Mouse (Mus musculus): ENCODE measurements around the gene Gdi2. TPM values are rescaled to one million over a fixed set of nuclear protein-coding genes. Genes with fewer than 3 reads are reported as not detected.
"Not testable (repeated sequence)": the region's sequence is repeated elsewhere in the genome, so short reads cannot be mapped to it uniquely, and the experiment has no call there.

Gene Gdi2
- 147 and 156 TPM in 2 replicates for polyA plus RNA-seq (2015; fragmentation: Nextera tagmentation; extraction: Ambion mirVana)

- H3K9me3 ChIP-seq (replicated peaks), result no peaks in the 10 kb centered on the region
- under 1% methylated on average over 38 of the region's 47 CpGs for WGBS (ENCODE audit: insufficient replicate concordance)
- ATAC-seq (ENCODE audit: insufficient read depth), result peak; percentile 96
Observed at GRCm38 (mm10) chr13:3537594-3538222, at the start of gene Gdi2. Gene Gdi2, plus strand, starts transcription at chr13:3538063.

GRCm38 (mm10) chr13:3495526-3495925 is 42.3 kb upstream of the Gdi2 start:
- H3K4me2 ChIP-seq, result no peak overlapping the region
- ATAC-seq (ENCODE audit: insufficient read depth), result no peak
- 76% methylated on average over 4 of the region's 4 CpGs for WGBS (ENCODE audit: insufficient replicate concordance)
- no peaks in the 10 kb centered on the region for H3K4me1 ChIP-seq (replicated peaks)
- H3K4me3 ChIP-seq (replicated peaks), result no peak overlapping the region
- no peak overlapping the region for H3K27ac ChIP-seq (replicated peaks)
- no peaks in the 10 kb centered on the region for H3K9me3 ChIP-seq (replicated peaks)
- H3K27me3 ChIP-seq, result no peaks in the 10 kb centered on the region
- no peak overlapping the region for H3K9ac ChIP-seq
- H3K36me3 ChIP-seq (replicated peaks), result no peaks in the 10 kb centered on the region

More at GRCm38 (mm10) chr13:3537594-3538222, at the start of gene Gdi2:
- no peaks in the 10 kb centered on the region for H3K36me3 ChIP-seq (replicated peaks)
- peak within 1 kb of the TSS; percentile 97 for H3K27ac ChIP-seq (replicated peaks)
- no peaks in the 10 kb centered on the region for H3K27me3 ChIP-seq
- peak within 1 kb of the TSS; percentile 86 for H3K9ac ChIP-seq
- H3K4me2 ChIP-seq, result peak within 1 kb of the TSS; percentile 92
- peaks cover 38% of the 10 kb centered on the region for H3K4me1 ChIP-seq (replicated peaks)
- H3K4me3 ChIP-seq (replicated peaks), result peak within 1 kb of the TSS; percentile 70

- ATAC-seq (ENCODE audit: insufficient read depth); H3K9ac ChIP-seq; H3K4me3 ChIP-seq (replicated peaks); H3K4me2 ChIP-seq; H3K27me3 ChIP-seq; H3K27ac ChIP-seq (replicated peaks); H3K9me3 ChIP-seq (replicated peaks); H3K36me3 ChIP-seq (replicated peaks); H3K4me1 ChIP-seq (replicated peaks): not testable (repeated sequence)
- 75% methylated on average over 6 of the region's 6 CpGs for WGBS (ENCODE audit: insufficient replicate concordance)
Observed at GRCm38 (mm10) chr13:3501014-3501413, 36.8 kb upstream of the Gdi2 start.

GRCm38 (mm10) chr13:3515351-3515750 is 22.5 kb upstream of the Gdi2 start:
- not testable (repeated sequence) for H3K36me3 ChIP-seq (replicated peaks); H3K4me1 ChIP-seq (replicated peaks); H3K27me3 ChIP-seq; ATAC-seq (ENCODE audit: insufficient read depth); H3K9ac ChIP-seq; H3K4me2 ChIP-seq; H3K4me3 ChIP-seq (replicated peaks); H3K27ac ChIP-seq (replicated peaks); H3K9me3 ChIP-seq (replicated peaks)
- WGBS (ENCODE audit: insufficient replicate concordance), result 56% methylated on average over 6 of the region's 6 CpGs

GRCm38 (mm10) chr13:3519357-3519756 is 18.5 kb upstream of the Gdi2 start:
- not testable (repeated sequence) for H3K27ac ChIP-seq (replicated peaks); H3K9me3 ChIP-seq (replicated peaks); ATAC-seq (ENCODE audit: insufficient read depth); H3K4me1 ChIP-seq (replicated peaks); H3K4me2 ChIP-seq; H3K27me3 ChIP-seq; H3K9ac ChIP-seq; H3K4me3 ChIP-seq (replicated peaks); H3K36me3 ChIP-seq (replicated peaks)
- 13% methylated on average over 4 of the region's 4 CpGs for WGBS (ENCODE audit: insufficient replicate concordance)

- H3K4me1 ChIP-seq (replicated peaks); H3K9me3 ChIP-seq (replicated peaks); H3K27ac ChIP-seq (replicated peaks); H3K36me3 ChIP-seq (replicated peaks); ATAC-seq (ENCODE audit: insufficient read depth); H3K27me3 ChIP-seq; H3K4me2 ChIP-seq; H3K9ac ChIP-seq; H3K4me3 ChIP-seq (replicated peaks): not testable (repeated sequence)
- WGBS (ENCODE audit: insufficient replicate concordance), result 7% methylated on average over 1 of the region's 1 CpGs
Observed at GRCm38 (mm10) chr13:3519994-3520393, 17.9 kb upstream of the Gdi2 start.

GRCm38 (mm10) chr13:3523459-3523858 is 14.4 kb upstream of the Gdi2 start:
- ATAC-seq (ENCODE audit: insufficient read depth), result no peak
- H3K27ac ChIP-seq (replicated peaks), result no peak overlapping the region
- 46% methylated on average over 6 of the region's 6 CpGs for WGBS (ENCODE audit: insufficient replicate concordance)

GRCm38 (mm10) chr13:3523946-3524345 is 13.9 kb upstream of the Gdi2 start:
- Histone ChIP-seq H3K4me2 (no peak overlapping the region), H3K4me3 (replicated peaks) (no peak overlapping the region), H3K27me3 (no peaks in the 10 kb centered on the region), H3K9me3 (replicated peaks) (no peaks in the 10 kb centered on the region), H3K9ac (no peak overlapping the region), H3K4me1 (replicated peaks) (no peaks in the 10 kb centered on the region), H3K36me3 (replicated peaks) (no peaks in the 10 kb centered on the region), H3K27ac (replicated peaks) (no peak overlapping the region)
- no peak for ATAC-seq (ENCODE audit: insufficient read depth)
- 61% methylated on average over 1 of the region's 1 CpGs for WGBS (ENCODE audit: insufficient replicate concordance)

More at GRCm38 (mm10) chr13:3523459-3523858, 14.4 kb upstream of the Gdi2 start:
- no peaks in the 10 kb centered on the region for H3K9me3 ChIP-seq (replicated peaks)
- no peaks in the 10 kb centered on the region for H3K27me3 ChIP-seq
- no peak overlapping the region for H3K4me2 ChIP-seq
- H3K4me1 ChIP-seq (replicated peaks), result no peaks in the 10 kb centered on the region
- no peak overlapping the region for H3K9ac ChIP-seq
- H3K36me3 ChIP-seq (replicated peaks), result no peaks in the 10 kb centered on the region
- H3K4me3 ChIP-seq (replicated peaks), result no peak overlapping the region

GRCm38 (mm10) chr13:3525611-3526051 is 12.2 kb upstream of the Gdi2 start:
- no peak for ATAC-seq (ENCODE audit: insufficient read depth)
- no peak overlapping the region for H3K4me3 ChIP-seq (replicated peaks)
- no peaks in the 10 kb centered on the region for H3K9me3 ChIP-seq (replicated peaks)
- H3K36me3 ChIP-seq (replicated peaks), result no peaks in the 10 kb centered on the region
- H3K4me1 ChIP-seq (replicated peaks), result no peaks in the 10 kb centered on the region
- H3K9ac ChIP-seq, result no peak overlapping the region
- whole genome bisulfite sequencing (ENCODE audit: insufficient replicate concordance), result 49% methylated on average over 4 of the region's 4 CpGs
- H3K27ac ChIP-seq (replicated peaks), result no peak overlapping the region; the same call in 1 of the 2 replicates
- H3K27me3 ChIP-seq, result no peaks in the 10 kb centered on the region
- H3K4me2 ChIP-seq, result no peak overlapping the region

- ATAC-seq (ENCODE audit: insufficient read depth), result no peak; the same call in 1 of the 2 replicates
- H3K4me1 ChIP-seq (replicated peaks), result no peaks in the 10 kb centered on the region
- no peaks in the 10 kb centered on the region for H3K9me3 ChIP-seq (replicated peaks)
- H3K4me3 ChIP-seq (replicated peaks), result no peak overlapping the region
- no peak overlapping the region for H3K27ac ChIP-seq (replicated peaks)
- H3K4me2 ChIP-seq, result no peak overlapping the region
- H3K9ac ChIP-seq, result no peak overlapping the region
- WGBS (ENCODE audit: insufficient replicate concordance), result 30% methylated on average over 8 of the region's 8 CpGs
- no peaks in the 10 kb centered on the region for H3K36me3 ChIP-seq (replicated peaks)
- no peaks in the 10 kb centered on the region for H3K27me3 ChIP-seq
Observed at GRCm38 (mm10) chr13:3526328-3526727, 11.5 kb upstream of the Gdi2 start.

GRCm38 (mm10) chr13:3530451-3530850 is 7.4 kb upstream of the Gdi2 start:
- no peaks in the 10 kb centered on the region for H3K9me3 ChIP-seq (replicated peaks)
- 36% methylated on average over 3 of the region's 3 CpGs for WGBS (ENCODE audit: insufficient replicate concordance)
- H3K36me3 ChIP-seq (replicated peaks), result no peaks in the 10 kb centered on the region
- H3K27me3 ChIP-seq, result no peaks in the 10 kb centered on the region
- no peak overlapping the region for H3K4me3 ChIP-seq (replicated peaks)
- no peak overlapping the region for H3K27ac ChIP-seq (replicated peaks)
- no peak for ATAC-seq (ENCODE audit: insufficient read depth)
- no peak overlapping the region for H3K4me2 ChIP-seq
- H3K4me1 ChIP-seq (replicated peaks), result no peaks in the 10 kb centered on the region
- H3K9ac ChIP-seq, result no peak overlapping the region

GRCm38 (mm10) chr13:3531176-3531575 is 6.7 kb upstream of the Gdi2 start:
- not testable (repeated sequence) for H3K27ac ChIP-seq (replicated peaks); ATAC-seq (ENCODE audit: insufficient read depth); H3K9me3 ChIP-seq (replicated peaks); H3K4me2 ChIP-seq; H3K9ac ChIP-seq; H3K4me1 ChIP-seq (replicated peaks); H3K4me3 ChIP-seq (replicated peaks); H3K27me3 ChIP-seq; H3K36me3 ChIP-seq (replicated peaks)
- WGBS (ENCODE audit: insufficient replicate concordance), result 54% methylated on average over 2 of the region's 2 CpGs

Measured in liver, embryonic 15.5 days (tissue).